Mouse (Mus musculus) monocyte, adult 5-6 weeks (primary cell): Measurements from ENCODE around the gene Rpl38. TPM values are rescaled to one million over a fixed set of nuclear protein-coding genes. Genes with fewer than 3 reads are reported as not detected.
"Not testable (repeated sequence)": the region's sequence is repeated elsewhere in the genome, so short reads cannot be mapped to it uniquely, and the experiment has no call there.

Experiments
- ATAC-seq: fragments of 153-309, 156-312 bp; replicated peaks from 2 replicates; pipeline ENCODE4 v1.8.0; 2017; ENCODE audit warnings: mild to moderate bottlenecking; ENCODE audit not compliant: low TSS enrichment, insufficient number of reproducible peaks, severe bottlenecking, poor library complexity, low FRiP score
- total RNA-seq: library from RNA; stranded (forward); fragments of 200-1000, 200-491, 200-594 nt; gene quantifications from 3 replicates; pipeline ENCODE4 v1.2.3, GENCODE M21; 2017

The Rpl38 gene
- total RNA-seq, 1 experiment from 2014 or later: 1,558 TPM

DNA sequence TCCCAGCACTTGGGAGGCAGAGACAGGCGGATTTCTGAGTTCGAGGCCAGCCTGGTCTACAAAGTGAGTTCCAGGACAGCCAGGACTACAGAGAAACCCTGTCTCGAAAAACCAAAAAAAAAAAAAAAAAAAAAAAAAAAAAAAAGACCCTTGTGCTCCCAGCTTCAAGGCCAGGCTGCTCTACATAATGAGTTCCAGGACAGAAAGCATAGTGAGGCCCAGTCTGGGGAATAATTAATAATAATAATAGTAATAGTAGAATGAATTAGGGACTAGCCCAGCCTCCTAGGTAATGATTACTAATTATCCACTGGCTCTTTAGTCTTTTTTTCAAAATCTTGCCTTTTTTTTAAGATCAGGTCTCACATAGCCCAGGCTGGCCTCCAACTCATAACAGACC is 6.5 kb downstream of the Rpl38 start:
- ATAC-seq: not testable (repeated sequence)

- ATAC-seq: peak; percentile 61; the same call in 1 of the 2 replicates
Measured at GRCm38 (mm10) chr11:114675341-114675825, 7.1 kb downstream of the Rpl38 start, which contains the start of gene Ttyh2. Gene Ttyh2 (plus strand): TSS chr11:114675431.

DNA sequence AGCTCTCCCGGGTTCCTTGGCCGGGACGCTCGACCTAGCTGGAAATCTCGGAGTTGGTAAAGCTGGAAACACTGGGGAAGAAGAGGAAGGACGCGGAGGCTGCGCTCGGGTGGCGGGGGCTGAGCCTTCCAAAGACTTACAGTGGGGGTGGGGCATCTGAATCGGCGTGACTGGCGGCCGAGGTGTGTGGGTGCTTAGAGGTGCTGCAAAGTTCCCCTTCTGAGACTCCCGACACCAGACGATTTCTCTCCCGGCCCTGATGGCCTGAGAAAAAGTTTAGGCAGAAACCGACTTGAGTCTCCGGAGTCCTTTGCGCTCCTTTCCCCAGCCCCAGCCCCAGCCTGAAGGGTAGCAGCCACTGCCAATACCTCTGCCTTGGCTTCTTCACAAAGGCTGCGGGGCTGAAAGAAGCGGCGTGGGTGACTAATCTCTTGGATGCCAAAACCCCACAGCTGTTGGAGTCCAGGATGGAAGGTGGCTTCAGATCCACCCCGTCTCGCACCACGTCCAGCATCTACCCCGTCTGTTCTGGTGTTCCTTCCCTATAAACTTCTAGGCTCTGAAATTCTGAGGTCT is 7.6 kb downstream of the Rpl38 start:
- no peak for ATAC-seq

GRCm38 (mm10) chr11:114676431-114676830 is 8.1 kb downstream of the Rpl38 start:
- ATAC-seq: no peak

DNA sequence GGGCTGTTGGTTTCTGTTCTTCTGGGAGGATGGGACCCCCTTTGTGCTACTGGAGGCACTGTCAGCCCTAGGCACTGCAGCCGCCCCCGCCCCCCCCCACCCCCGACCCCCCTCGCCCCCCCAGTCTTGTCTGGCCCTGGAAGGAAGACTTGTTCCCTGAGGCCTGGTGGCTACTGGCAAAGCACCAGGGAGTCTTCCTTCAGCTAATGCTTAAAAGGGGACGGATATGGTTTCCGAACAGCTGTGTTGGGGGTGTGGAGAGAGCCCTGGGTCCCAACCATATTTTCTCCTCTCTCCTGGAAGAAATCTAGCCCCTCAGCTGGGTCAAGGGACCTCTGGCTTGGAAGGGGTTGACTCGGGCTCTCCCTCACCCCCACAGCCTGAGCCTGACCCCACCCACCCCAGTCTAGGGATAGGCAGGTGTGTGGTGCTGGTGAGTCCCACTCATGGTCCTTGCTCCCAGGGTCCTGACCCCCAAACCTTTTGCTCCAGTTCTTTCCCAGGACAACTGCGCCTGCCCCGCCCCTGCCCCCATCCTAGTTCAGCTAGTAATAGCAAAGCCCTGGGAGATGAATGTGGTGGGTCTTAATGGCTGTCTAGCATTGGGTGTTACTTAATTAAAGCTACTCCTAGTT is 8.7 kb downstream of the Rpl38 start:
- no peak for ATAC-seq

DNA sequence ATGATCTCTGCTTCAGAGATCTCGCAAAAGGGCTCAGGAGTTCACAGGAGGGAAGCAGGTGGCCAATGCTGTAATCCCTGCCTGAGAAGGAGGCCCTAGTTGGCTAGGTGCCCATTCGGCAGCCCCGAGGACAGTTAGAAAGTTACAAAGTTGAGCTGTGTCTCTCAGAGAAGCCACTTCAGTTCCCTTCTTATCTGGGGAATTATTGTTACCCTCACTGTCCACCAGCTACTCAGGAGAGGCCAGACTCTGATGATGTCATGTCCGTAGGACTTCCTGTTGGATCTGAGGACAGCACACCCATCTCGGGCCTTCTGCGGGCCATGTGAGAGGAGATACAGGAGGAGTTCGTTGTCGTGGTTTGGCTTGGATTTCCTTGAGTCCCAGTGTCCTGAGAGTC is 11.3 kb downstream of the Rpl38 start:
- no peak for ATAC-seq

- ATAC-seq: no peak
Measured at GRCm38 (mm10) chr11:114680291-114680690, 12.0 kb downstream of the Rpl38 start.

- no peak for ATAC-seq
Measured at GRCm38 (mm10) chr11:114681054-114681453, 12.7 kb downstream of the Rpl38 start.

- ATAC-seq: no peak
Measured at GRCm38 (mm10) chr11:114682321-114682900, 14.1 kb downstream of the Rpl38 start.

DNA sequence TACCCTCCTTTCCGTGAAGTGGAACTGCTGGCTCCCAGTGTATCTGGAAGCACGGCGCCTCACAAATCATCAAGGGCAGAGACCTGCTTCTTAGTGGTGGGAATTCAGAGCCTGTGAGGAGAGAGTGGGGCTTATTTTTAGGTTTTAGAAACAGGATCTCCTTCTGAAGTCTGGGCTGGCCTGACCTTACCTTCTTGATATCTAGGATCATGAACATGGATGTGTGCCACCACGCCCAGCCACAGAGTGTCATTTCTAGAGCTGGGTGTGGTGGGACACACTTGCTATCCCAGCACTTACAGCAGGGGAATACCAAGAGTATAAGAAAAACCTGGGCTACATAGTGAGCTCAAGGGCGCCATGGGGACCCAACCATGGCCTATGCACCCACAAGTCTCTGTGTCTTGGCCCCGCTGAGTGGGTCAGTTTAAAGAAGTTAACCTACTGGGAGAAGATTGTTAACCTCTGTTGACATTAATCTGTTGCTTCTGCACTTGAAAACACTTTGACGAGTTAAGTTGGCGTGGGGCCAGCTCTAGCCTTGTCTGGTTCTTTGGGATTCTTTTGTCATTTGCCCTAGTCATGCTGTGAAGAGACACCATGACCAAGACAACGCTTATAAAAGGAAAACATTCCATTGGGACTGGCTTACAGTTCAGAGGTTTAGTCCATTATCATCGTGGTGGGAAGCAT is 14.9 kb downstream of the Rpl38 start:
- ATAC-seq: no peak

- ATAC-seq: no peak
Measured at GRCm38 (mm10) chr11:114683722-114684621, 15.6 kb downstream of the Rpl38 start.

- ATAC-seq: no peak
Measured at GRCm38 (mm10) chr11:114684627-114685373, 16.5 kb downstream of the Rpl38 start.

GRCm38 (mm10) chr11:114685526-114686040 is 17.3 kb downstream of the Rpl38 start:
- ATAC-seq: no peak

DNA sequence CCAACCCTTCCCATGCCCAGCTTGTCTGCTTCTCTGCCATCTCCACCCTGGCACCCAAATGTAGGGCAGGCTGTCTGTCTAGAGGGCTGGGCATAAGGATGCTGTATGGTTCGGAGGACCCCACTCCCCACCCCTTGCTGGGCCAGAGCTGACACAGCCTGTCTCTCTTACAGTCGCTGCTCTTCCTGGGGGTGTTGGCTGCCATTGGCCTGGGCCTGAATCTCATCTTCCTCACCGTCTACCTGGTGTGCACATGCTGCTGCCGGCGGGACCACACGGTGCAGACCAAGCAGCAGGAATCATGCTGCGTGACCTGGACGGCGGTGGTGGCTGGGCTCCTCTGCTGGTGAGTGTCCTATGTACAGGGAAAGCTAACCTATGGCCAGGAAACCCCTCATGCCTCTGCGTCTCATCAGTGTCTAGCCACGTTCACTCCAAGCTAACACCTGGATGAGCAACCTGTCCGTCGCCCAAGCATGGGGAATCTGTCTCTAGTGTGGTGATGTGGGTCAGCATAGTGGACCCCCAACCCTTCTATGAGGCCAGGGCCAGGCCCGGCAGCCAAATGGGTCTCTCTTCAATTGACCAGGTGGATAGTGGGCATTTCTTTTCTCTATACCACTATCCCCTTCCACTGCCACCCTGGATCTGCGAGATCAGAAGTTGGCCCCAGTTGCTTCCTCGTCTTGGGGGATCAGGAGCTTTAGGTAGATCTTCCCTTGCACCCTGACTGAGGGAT is 18.1 kb downstream of the Rpl38 start:
- no peak for ATAC-seq

- no peak for ATAC-seq
Measured at GRCm38 (mm10) chr11:114687574-114688188, 19.4 kb downstream of the Rpl38 start.

DNA sequence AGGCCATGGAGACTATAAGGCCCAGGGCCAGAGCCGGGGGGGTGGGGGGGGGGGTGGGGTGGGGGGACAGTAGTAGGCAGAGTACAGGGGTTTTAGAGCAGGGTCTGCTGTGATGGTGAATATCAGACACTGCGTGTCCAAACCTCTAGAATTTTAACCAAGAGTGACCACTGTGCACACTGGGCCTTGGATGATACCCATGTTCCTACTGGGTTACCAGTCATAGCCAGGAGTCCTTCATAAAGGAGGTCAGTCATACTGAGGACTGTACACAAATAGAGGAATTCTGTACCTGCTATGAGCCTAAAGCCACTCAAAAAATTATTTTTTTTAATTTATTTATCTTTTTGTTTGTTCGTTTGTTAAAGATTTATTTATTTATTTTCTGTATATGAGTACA is 20.4 kb downstream of the Rpl38 start:
- ATAC-seq: no peak

DNA sequence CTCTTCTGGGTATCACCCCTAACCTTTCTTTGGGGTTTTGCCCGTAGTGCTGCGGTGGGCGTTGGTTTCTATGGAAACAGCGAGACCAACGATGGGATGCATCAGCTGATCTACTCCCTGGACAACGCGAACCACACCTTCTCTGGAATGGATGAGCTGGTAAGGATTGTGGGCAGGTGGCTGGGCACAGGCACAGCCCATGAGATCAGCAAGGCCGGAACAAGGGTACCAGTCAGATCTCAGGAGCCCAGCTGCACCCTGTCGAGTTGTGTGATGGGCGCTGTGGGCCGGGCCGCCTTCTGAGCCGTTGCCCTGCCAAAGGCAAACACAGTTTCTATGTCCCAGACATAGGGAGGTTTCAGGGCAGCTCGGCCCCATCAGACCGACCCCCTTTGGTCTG is 21.9 kb downstream of the Rpl38 start:
- ATAC-seq: no peak
